Mouse (Mus musculus): ENCODE results near the gene Ift74. TPM values are rescaled to one million over a fixed set of nuclear protein-coding genes. Genes with fewer than 3 reads are reported as not detected.

The Ift74 gene
- polyA plus RNA-seq, 1 experiment from 2014 or later: 26.2 TPM

- no peaks in the 10 kb centered on the region for H3K36me3 ChIP-seq (ENCODE audit: control insufficient read depth, insufficient read depth)
- H3K4me3 ChIP-seq (replicated peaks; ENCODE audit: low read length): no peak overlapping the region
- ATAC-seq: no peak
- no peaks in the 10 kb centered on the region for H3K4me1 ChIP-seq (replicated peaks; ENCODE audit: control insufficient read depth, insufficient read depth, low read length)
- H3K27ac ChIP-seq (ENCODE audit: low read length): no peak overlapping the region
- H3K9ac ChIP-seq (replicated peaks; ENCODE audit: low read depth, low read length): no peak overlapping the region
- H3K9me3 ChIP-seq (ENCODE audit: control insufficient read depth, low read length): peaks cover 2% of the 10 kb centered on the region; the same call in 1 of the 2 replicates
- H3K27me3 ChIP-seq (replicated peaks; ENCODE audit: control insufficient read depth, insufficient read depth, low read length): no peaks in the 10 kb centered on the region
- H3K4me2 ChIP-seq (ENCODE audit: low read length): no peak overlapping the region
- 62% methylated on average over 4 of the region's 4 CpGs for WGBS
Measured at GRCm38 (mm10) chr4:94725799-94726198, 111.5 kb downstream of the Ift74 start.

- ATAC-seq: no peak
- H3K9ac ChIP-seq (replicated peaks; ENCODE audit: low read depth, low read length): no peak overlapping the region
Measured at GRCm38 (mm10) chr4:94732721-94733120, 118.4 kb downstream of the Ift74 start.

GRCm38 (mm10) chr4:94737326-94738295 lies 123.3 kb downstream of the Ift74 start:
- 70% methylated on average over 5 of the region's 5 CpGs for WGBS
- no peaks in the 10 kb centered on the region for H3K27me3 ChIP-seq (replicated peaks; ENCODE audit: control insufficient read depth, insufficient read depth, low read length)
- ATAC-seq: no peak
- no peaks in the 10 kb centered on the region for H3K9me3 ChIP-seq (ENCODE audit: control insufficient read depth, low read length)
- no peaks in the 10 kb centered on the region for H3K4me1 ChIP-seq (replicated peaks; ENCODE audit: control insufficient read depth, insufficient read depth, low read length)
- no peak overlapping the region for H3K4me3 ChIP-seq (replicated peaks; ENCODE audit: low read length)
- no peaks in the 10 kb centered on the region for H3K36me3 ChIP-seq (ENCODE audit: control insufficient read depth, insufficient read depth)
- no peak overlapping the region for H3K4me2 ChIP-seq (ENCODE audit: low read length)
- no peak overlapping the region for H3K27ac ChIP-seq (ENCODE audit: low read length)
- no peak overlapping the region for H3K9ac ChIP-seq (replicated peaks; ENCODE audit: low read depth, low read length)

More at GRCm38 (mm10) chr4:94732721-94733120, 118.4 kb downstream of the Ift74 start:
- H3K36me3 ChIP-seq (ENCODE audit: control insufficient read depth, insufficient read depth): no peaks in the 10 kb centered on the region
- H3K27ac ChIP-seq (ENCODE audit: low read length): no peak overlapping the region
- no peaks in the 10 kb centered on the region for H3K4me1 ChIP-seq (replicated peaks; ENCODE audit: control insufficient read depth, insufficient read depth, low read length)
- H3K9me3 ChIP-seq (ENCODE audit: control insufficient read depth, low read length): peaks cover 2% of the 10 kb centered on the region; the same call in 1 of the 2 replicates
- no peak overlapping the region for H3K4me2 ChIP-seq (ENCODE audit: low read length)
- no peak overlapping the region for H3K4me3 ChIP-seq (replicated peaks; ENCODE audit: low read length)
- no peaks in the 10 kb centered on the region for H3K27me3 ChIP-seq (replicated peaks; ENCODE audit: control insufficient read depth, insufficient read depth, low read length)

GRCm38 (mm10) chr4:94738838-94739731 lies 124.8 kb downstream of the Ift74 start, which contains the start of gene Tek:
TSS of gene Tek (plus strand) at chr4:94739289.
- H3K4me2 ChIP-seq (ENCODE audit: low read length): no peak within 1 kb of the TSS
- WGBS: 72% methylated on average over 16 of the region's 16 CpGs
- ATAC-seq: no peak
- no peak within 1 kb of the TSS for H3K27ac ChIP-seq (ENCODE audit: low read length)
- H3K27me3 ChIP-seq (replicated peaks; ENCODE audit: control insufficient read depth, insufficient read depth, low read length): no peaks in the 10 kb centered on the region
- no peaks in the 10 kb centered on the region for H3K36me3 ChIP-seq (ENCODE audit: control insufficient read depth, insufficient read depth)
- no peak within 1 kb of the TSS for H3K9ac ChIP-seq (replicated peaks; ENCODE audit: low read depth, low read length)
- H3K4me3 ChIP-seq (replicated peaks; ENCODE audit: low read length): no peak within 1 kb of the TSS
- H3K9me3 ChIP-seq (ENCODE audit: control insufficient read depth, low read length): no peaks in the 10 kb centered on the region
- no peaks in the 10 kb centered on the region for H3K4me1 ChIP-seq (replicated peaks; ENCODE audit: control insufficient read depth, insufficient read depth, low read length)

- 82% methylated on average over 1 of the region's 1 CpGs for WGBS
- no peaks in the 10 kb centered on the region for H3K9me3 ChIP-seq (ENCODE audit: control insufficient read depth, low read length)
- no peak for ATAC-seq
Measured at GRCm38 (mm10) chr4:94741824-94742223, 127.5 kb downstream of the Ift74 start.

More at GRCm38 (mm10) chr4:94741824-94742223, 127.5 kb downstream of the Ift74 start:
- Histone ChIP-seq H3K9ac (replicated peaks; ENCODE audit: low read depth, low read length) (no peak overlapping the region), H3K27me3 (replicated peaks; ENCODE audit: control insufficient read depth, insufficient read depth, low read length) (no peaks in the 10 kb centered on the region), H3K27ac (ENCODE audit: low read length) (no peak overlapping the region), H3K4me3 (replicated peaks; ENCODE audit: low read length) (no peak overlapping the region), H3K4me1 (replicated peaks; ENCODE audit: control insufficient read depth, insufficient read depth, low read length) (no peaks in the 10 kb centered on the region), H3K4me2 (ENCODE audit: low read length) (no peak overlapping the region), H3K36me3 (ENCODE audit: control insufficient read depth, insufficient read depth) (no peaks in the 10 kb centered on the region)

MicroRNAs within 50 kb of the gene (microRNA counts, 519-probe panel; counts per million panel counts)
- 3,001 counts per million, percentile 77 among the panel's probes with 10 or more counts for microRNA mmu-miR-872

Small RNAs within 50 kb of the gene (microRNA-seq; reads per million reads assigned to microRNA genes)
- gene Mir872: 3,035 reads per million, percentile 86 among the genes with 10 or more reads in this experiment

Other genes starting within 250 kb of the Ift74 start
- not detected in 2 replicates for gene Gm10306, start 57.9 kb upstream of the Ift74 start, polyA plus RNA-seq (2015; fragmentation: Nextera tagmentation; extraction: Ambion mirVana)
- gene Caap1, start 57.7 kb upstream of the Ift74 start, polyA plus RNA-seq (2015; fragmentation: Nextera tagmentation; extraction: Ambion mirVana): 18.7 and 21.8 TPM in 2 replicates
- 80.3 and 84.1 TPM in 2 replicates for gene Plaa, start 11.2 kb upstream of the Ift74 start, polyA plus RNA-seq (2015; fragmentation: Nextera tagmentation; extraction: Ambion mirVana)
- 0.35 and 0.36 TPM in 2 replicates for gene Lrrc19, start 35.7 kb downstream of the Ift74 start, polyA plus RNA-seq (2015; fragmentation: Nextera tagmentation; extraction: Ambion mirVana)
- 9.7 and 10.4 TPM in 2 replicates for gene Tek, start 124.8 kb downstream of the Ift74 start, polyA plus RNA-seq (2015; fragmentation: Nextera tagmentation; extraction: Ambion mirVana)

Data from forebrain, embryonic 16.5 days (tissue).